Mouse (Mus musculus) cerebellum, adult 2 months (tissue): ENCODE results near the gene Acr.

Experiments used
- CTCF ChIP-seq: fragments of 200-500 bp; IDR thresholded peaks from 2 replicates; pipeline ENCODE4 v1.5.1; 2011; ENCODE audit warnings: low read depth, mild to moderate bottlenecking, control low read depth, low read length, moderate library complexity, borderline replicate concordance; ENCODE audit not compliant: insufficient read depth
- POLR2A ChIP-seq: fragments of 200-500 bp; IDR thresholded peaks from 2 replicates; pipeline ENCODE4 v1.6.1; 2011; ENCODE audit warnings: low read length, control low read depth, borderline replicate concordance; ENCODE audit not compliant: insufficient read depth

GRCm38 (mm10) chr15:89550506-89550905, 17.6 kb upstream of the Acr start:
- TF ChIP-seq CTCF, result no peak
- TF ChIP-seq POLR2A, result no peak
